ENCODE assay signal across 8 mouse cellular contexts in the genomic region with DNA sequence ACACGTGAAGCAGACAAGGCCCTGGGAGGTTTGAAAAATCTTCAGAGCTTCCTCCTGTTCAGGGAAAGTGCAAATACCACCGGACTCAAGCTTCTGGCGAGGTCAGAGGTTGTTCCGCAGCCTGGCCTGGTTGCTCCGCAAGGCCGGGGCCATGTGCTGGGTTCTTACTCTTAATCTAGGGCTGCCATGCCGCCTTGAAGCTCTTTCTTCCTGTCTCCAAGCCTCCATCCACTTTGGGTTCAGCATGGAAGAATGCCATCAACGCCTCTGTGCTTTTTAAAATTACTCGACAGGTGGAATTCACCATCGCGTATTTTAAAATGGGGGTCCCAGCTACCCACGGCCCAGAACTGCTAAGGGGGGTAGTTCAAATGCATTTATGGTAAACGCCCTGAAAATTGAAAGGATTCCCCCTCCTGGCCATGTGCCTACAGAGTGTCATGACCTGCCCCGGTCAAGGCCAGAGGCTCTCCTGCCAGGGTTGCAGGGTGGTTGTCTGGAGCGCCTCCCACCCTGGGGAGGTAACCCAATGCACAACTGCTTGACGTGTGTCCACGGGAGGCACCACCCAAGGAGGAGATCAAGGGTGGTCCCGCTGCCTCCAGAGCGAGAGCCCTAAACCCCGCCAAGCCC. TPM values are rescaled to one million over a fixed set of nuclear protein-coding genes. Genes with fewer than 3 reads are reported as not detected.
DNase-seq lines count a peak whose midpoint lies in the region; ATAC-seq and TF ChIP-seq lines count a peak whose summit lies in the region.

No protein-coding gene starts in this region.

- WGBS in midbrain, embryonic 10.5 days, result under 1% methylated on average over 19 of the region's 20 CpGs

- no peak; the same call in 1 of the 2 replicates for TF ChIP-seq POLR2A in CH12.LX (IDR thresholded peaks at IDR 0.05; ENCODE audit: low read depth, low read length)

- H3K9ac ChIP-seq in CH12.LX (ENCODE audit: insufficient read depth, low read depth), result no peak overlapping the region

- H3K9me3 ChIP-seq in CH12.LX (replicated peaks; ENCODE audit: low read length), result no peaks in the 10 kb centered on the region
- no peaks in the 10 kb centered on the region for H3K9me3 ChIP-seq in midbrain, embryonic 10.5 days (replicated peaks)

- TF ChIP-seq EP300 in CH12.LX (IDR thresholded peaks at IDR 0.05; ENCODE audit: low read length), result no peak

- H3K4me1 ChIP-seq in CH12.LX (ENCODE audit: control insufficient read depth in 1 of 2, insufficient read depth in 2 of 2), result peaks cover 11 to 28% of the 10 kb centered on the region in 2 experiments; a peak in 3 of 4 replicates
- peaks cover 46% of the 10 kb centered on the region for H3K4me1 ChIP-seq in midbrain, embryonic 10.5 days

- TF ChIP-seq RAD21 in CH12.LX (IDR thresholded peaks at IDR 0.05; ENCODE audit: low read depth, low read length), result no peak

- peaks cover 4 to 31% of the 10 kb centered on the region in 2 experiments for H3K36me3 ChIP-seq in CH12.LX (replicated peaks in 1 of 2; ENCODE audit: control insufficient read depth in 1 of 2, insufficient read depth in 1 of 2, low read length in 1 of 2)
- peaks cover 24% of the 10 kb centered on the region for H3K36me3 ChIP-seq in midbrain, embryonic 10.5 days

- H3K4me3 ChIP-seq in CH12.LX (replicated peaks in 1 of 3; ENCODE audit: low read depth in 2 of 3, low read length in 2 of 3, poor library complexity in 1 of 3), result peak overlapping the region; percentile 42 to 67 (median 57)
- peak overlapping the region; percentile 98 for H3K4me3 ChIP-seq in midbrain, embryonic 10.5 days

- no peak for DNase-seq in frontal cortex, postnatal 14 days (ENCODE audit: low spot score in 2 of 2)
- no peak for DNase-seq in CH12.LX (ENCODE audit: extremely low read depth)
- DNase-seq in kidney, adult 8-10 months, result peak; percentile 61 to 64
- DNase-seq in midbrain, embryonic 10.5 days (ENCODE audit: low spot score), result no peak
- no peak for DNase-seq in urinary bladder, postnatal 14 days (ENCODE audit: low spot score)
- DNase-seq in spleen, postnatal 36 days (ENCODE audit: low spot score in 2 of 2), result no peak

- H3K27ac ChIP-seq in CH12.LX (ENCODE audit: insufficient read depth, low read depth), result no peak overlapping the region
- H3K27ac ChIP-seq in midbrain, embryonic 10.5 days (replicated peaks), result peak overlapping the region; percentile 97

- no peak for TF ChIP-seq CTCF in CH12.LX (conservative IDR thresholded peaks at IDR 0.05 in 1 of 2, IDR thresholded peaks at IDR 0.05 in 1 of 2; ENCODE audit: low read depth in 2 of 2, low read length in 2 of 2)

- dilution Hi-C loops in CH12.LX (cut with MboI; ENCODE audit: extremely low pct_ligation_motif_present, extremely low pct_unique_long_range_greater_than_20kb, low sequenced_read_pairs), result no loop called here

- H3K27me3 ChIP-seq in CH12.LX (replicated peaks), result no peaks in the 10 kb centered on the region
- H3K27me3 ChIP-seq in midbrain, embryonic 10.5 days (ENCODE audit: low read depth, poor library complexity, severe bottlenecking), result peaks cover 43% of the 10 kb centered on the region

- ATAC-seq in frontal cortex, adult (ENCODE audit: low TSS enrichment), result peak; percentile 32
- ATAC-seq in erythroblast, adult 5-6 weeks (replicated peaks; ENCODE audit: low FRiP score, poor library complexity, severe bottlenecking), result peak; percentile 68

- in situ Hi-C loops in CH12.LX (cut with MboI; ENCODE audit: low pct_ligation_motif_present, low pct_unique_long_range_greater_than_20kb, low sequenced_read_pairs), result no loop called here

- H3K4me2 ChIP-seq in CH12.LX (ENCODE audit: insufficient read depth, low read depth, poor library complexity, severe bottlenecking), result peak overlapping the region; percentile 57; the same call in 1 of the 2 replicates

- H3K79me2 ChIP-seq in CH12.LX (replicated peaks; ENCODE audit: control insufficient read depth, extremely low read depth, insufficient read depth, poor library complexity, severe bottlenecking), result peaks cover 15% of the 10 kb centered on the region

TF ChIP-seq in CH12.LX, 34 proteins besides CTCF, POLR2A, EP300 and RAD21:
- peak; percentile 12; the same call in 1 of the 2 replicates for TF ChIP-seq MXI1 (IDR thresholded peaks at IDR 0.05; ENCODE audit: low read depth, low read length)
- no peak for TF ChIP-seq USF2 (conservative IDR thresholded peaks at IDR 0.05; ENCODE audit: low read depth, low read length)
- TF ChIP-seq MYC (IDR thresholded peaks at IDR 0.05; ENCODE audit: low read depth, low read length), result peak; percentile 59; the same call in 1 of the 2 replicates
TF ChIP-seq in CH12.LX: peak in this region for 2.

RNA-seq across cellular contexts. Expression of a gene that starts 0.5 kb away (rescaled TPM):
- 46.9 and 51.6 TPM in 2 replicates for total RNA-seq in CH12.LX (2012; rRNA removed)
- 37.3 and 41.4 TPM in 2 replicates for total RNA-seq in CH12.LX (2014; rRNA removed)
- polyA plus RNA-seq in CH12.LX (2012; ENCODE audit: insufficient read length, low read depth), result 87.8 and 90.5 TPM in 2 replicates
- total RNA-seq in erythroblast, adult 5-6 weeks (2015; ENCODE audit: low replicate concordance), result 2.3 and 4.4 TPM in 2 replicates
- total RNA-seq in erythroblast, adult 5-6 weeks (2017; ENCODE audit: low replicate concordance), result 1.5 and 1.7 TPM in 2 replicates
- 11.0 and 11.9 TPM in 2 replicates for polyA plus RNA-seq in midbrain, embryonic 10.5 days (2016; fragmentation: Nextera tagmentation; extraction: Ambion mirVana)

RNA-seq across cellular contexts. Expression of a gene that starts 56.7 kb away (rescaled TPM):
- total RNA-seq in CH12.LX (2012; rRNA removed) (0.21 TPM in 2 replicates), CH12.LX (2014; rRNA removed) (0.15 and 0.19 TPM in 2 replicates)
- not detected in 2 replicates for polyA plus RNA-seq in CH12.LX (2012; ENCODE audit: insufficient read length, low read depth)
- total RNA-seq in erythroblast, adult 5-6 weeks (2015; ENCODE audit: low replicate concordance), result not detected in 2 replicates
- total RNA-seq in erythroblast, adult 5-6 weeks (2017; ENCODE audit: low replicate concordance), result not detected in 2 replicates
- not detected in 2 replicates for polyA plus RNA-seq in midbrain, embryonic 10.5 days (2016; fragmentation: Nextera tagmentation; extraction: Ambion mirVana)

Comparison
In these comparisons a context has a peak if more than half of its experiments do, and no peak if none do; other contexts are left out.
1. DNase-seq: peak in kidney, adult 8-10 months (2 of 2); none in frontal cortex, postnatal 14 days (0 of 2), CH12.LX (single experiment), midbrain, embryonic 10.5 days (single experiment), urinary bladder, postnatal 14 days (single experiment) and spleen, postnatal 36 days (0 of 2).
2. RNA of a gene that starts 0.5 kb away (total RNA-seq): 37.3 to 51.6 TPM in CH12.LX; 1.5 to 4.4 TPM in erythroblast, adult 5-6 weeks; every median in the first group is over 4 times any median in the second.